Mouse (Mus musculus) erythroblast, embryonic 14.5 days (primary cell): Measurements from ENCODE around the gene Acot11.

ENCODE experiments used
- GATA1 ChIP-seq: IDR thresholded peaks from 2 replicates; pipeline ENCODE4 v1.6.1; 2012; ENCODE audit warnings: low read length, inconsistent platforms, mixed read lengths
- TAL1 ChIP-seq: IDR thresholded peaks from 3 replicates; pipeline ENCODE4 v1.6.1; 2012; ENCODE audit warnings: low read length, inconsistent platforms, mixed read lengths

GRCm38 (mm10) chr4:106747001-106747580 is 57.7 kb downstream of the Acot11 start:
- TF ChIP-seq TAL1 (no peak), GATA1 (no peak)
